Mouse (Mus musculus): ENCODE results near the gene Card9. TPM values are rescaled to one million over a fixed set of nuclear protein-coding genes. Genes with fewer than 3 reads are reported as not detected.

Card9 gene
- polyA plus RNA-seq (2012; fragmentation: generic; extraction: Trizol), result under 1 TPM in 1 of 2 experiments, not detected in 1; 0.06 TPM

DNA sequence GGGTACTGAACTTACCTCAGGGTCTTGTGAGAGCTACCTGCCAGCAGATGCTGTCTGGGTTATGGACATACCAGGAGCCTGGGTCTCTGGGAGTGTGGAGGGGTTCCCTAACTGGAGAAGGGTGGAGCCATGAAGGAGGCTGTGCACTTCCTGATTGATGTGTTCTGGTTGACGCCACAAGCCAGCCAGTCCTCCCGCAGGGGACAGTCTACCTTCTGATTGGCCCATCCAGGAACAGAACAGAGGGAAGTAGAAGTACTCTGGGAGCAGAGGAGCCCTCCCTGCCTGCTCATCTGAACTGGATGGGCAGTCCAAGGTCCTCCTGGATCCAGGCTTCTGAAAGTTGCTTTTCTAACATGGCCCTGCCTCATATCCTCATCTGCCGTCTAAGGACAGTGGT lies at the start of gene Card9:
TSS of gene Card9 (minus strand) at position 147 of the 400 bp plus-strand sequence.

DNA sequence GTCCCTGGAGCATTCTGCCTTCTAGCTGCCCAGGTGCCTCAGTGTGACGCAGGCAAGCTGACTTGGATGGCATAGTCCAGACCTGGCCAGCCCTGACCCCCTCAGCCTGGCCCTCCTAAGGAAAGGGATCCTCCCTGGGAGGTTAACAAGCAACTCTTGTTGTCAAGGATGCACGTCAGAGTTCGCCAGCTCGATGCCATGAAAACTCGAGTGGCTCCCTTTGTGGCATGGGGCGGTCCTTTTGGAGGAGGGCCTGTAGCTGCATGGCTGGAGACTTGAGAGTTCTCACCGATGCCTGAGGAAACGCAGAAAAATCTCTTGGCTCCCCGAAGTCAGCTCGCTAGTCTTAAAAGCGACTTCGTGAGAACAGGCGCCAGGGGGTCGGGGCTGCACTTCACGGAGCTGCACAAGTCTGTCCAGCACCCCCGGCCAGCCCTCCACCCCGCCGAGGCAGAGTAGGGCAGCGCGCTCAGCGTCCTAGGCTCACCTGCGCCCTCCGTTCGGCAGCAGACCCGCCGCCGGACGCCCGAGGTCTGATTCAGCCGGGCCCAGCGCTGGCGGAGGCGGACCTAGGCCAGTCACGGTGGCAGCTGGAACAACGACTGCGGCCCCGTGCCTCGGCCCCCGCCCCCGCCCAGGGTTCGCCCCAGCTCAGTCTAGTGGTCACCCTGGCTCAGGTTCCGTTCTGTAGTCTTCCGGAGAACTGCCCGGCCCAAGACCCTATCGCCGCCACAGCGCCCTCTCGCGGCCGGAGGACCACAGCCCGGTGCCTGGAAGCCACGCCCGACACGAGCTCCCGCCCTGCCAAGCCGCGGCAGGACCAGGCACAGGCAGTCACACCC lies 48.0 kb upstream of the Card9 start, which contains the start of gene Inpp5e:
TSS of gene Inpp5e (minus strand) at position 689 of the 842 bp plus-strand sequence.

DNA sequence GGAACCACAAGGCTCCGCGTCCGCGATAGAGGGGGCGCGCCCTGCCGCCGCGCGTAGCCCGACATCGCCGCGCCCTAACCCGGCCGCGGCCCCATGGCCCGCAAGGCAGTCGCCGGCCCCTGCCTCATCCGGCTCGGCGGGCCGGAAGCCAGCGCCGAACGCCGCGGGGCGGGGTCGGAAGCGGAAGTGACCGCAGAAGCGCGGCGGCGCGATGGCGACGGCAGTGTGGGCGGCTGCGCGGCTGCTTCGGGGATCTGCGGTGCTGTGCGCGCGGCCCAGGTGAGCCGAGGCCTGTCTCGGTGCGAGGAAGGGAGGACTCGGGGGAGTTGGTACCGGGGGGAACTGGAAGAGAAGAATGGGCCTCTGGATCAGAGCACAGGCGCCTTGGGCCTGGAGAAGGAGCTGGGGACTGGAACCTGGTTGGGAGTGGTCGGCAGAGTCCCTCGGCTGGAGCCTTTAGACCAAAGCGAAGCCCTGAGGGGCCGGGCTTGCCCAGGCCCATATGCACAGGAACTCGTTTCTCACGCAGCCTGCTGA lies 28.5 kb upstream of the Card9 start, which contains the start of the genes Entr1 and Pmpca:
TSS of gene Entr1 (minus strand) at position 163 of the 537 bp plus-strand sequence.
TSS of gene Pmpca (plus strand) at position 186 of the 537 bp plus-strand sequence.

DNA sequence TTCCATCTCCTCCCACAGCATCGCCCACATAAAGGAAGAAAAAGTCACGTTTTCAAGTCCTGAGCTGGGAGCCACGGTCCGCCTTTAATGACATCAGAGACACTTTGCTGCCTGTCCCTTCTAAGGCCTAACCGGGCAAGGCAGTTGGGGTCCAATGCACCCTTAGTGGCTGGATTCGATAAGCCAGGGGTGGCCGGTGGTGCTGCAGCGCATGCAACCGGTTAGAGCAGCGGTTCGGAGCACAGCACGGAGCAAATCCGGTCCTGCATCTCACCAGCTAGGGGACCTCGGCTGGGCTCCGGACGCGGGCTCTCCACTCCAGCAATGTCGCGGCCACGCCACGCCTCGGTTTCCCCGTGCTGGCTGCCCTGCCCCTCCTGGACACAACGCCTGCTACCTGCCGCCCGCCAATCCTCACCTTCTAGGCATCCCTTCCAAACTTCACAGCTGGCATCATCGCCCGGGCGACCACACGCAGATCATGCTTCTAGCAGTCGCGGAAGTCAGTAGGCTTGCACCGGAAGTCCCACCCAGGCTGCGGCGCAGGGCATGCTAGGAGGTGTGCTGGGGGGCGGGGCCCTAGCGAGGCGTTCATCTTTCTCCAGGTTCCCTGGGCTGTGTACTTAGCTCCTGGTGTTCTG lies 19.5 kb upstream of the Card9 start, which contains the start of gene Snapc4:
TSS of gene Snapc4 (minus strand) at position 523 of the 641 bp plus-strand sequence.

DNA sequence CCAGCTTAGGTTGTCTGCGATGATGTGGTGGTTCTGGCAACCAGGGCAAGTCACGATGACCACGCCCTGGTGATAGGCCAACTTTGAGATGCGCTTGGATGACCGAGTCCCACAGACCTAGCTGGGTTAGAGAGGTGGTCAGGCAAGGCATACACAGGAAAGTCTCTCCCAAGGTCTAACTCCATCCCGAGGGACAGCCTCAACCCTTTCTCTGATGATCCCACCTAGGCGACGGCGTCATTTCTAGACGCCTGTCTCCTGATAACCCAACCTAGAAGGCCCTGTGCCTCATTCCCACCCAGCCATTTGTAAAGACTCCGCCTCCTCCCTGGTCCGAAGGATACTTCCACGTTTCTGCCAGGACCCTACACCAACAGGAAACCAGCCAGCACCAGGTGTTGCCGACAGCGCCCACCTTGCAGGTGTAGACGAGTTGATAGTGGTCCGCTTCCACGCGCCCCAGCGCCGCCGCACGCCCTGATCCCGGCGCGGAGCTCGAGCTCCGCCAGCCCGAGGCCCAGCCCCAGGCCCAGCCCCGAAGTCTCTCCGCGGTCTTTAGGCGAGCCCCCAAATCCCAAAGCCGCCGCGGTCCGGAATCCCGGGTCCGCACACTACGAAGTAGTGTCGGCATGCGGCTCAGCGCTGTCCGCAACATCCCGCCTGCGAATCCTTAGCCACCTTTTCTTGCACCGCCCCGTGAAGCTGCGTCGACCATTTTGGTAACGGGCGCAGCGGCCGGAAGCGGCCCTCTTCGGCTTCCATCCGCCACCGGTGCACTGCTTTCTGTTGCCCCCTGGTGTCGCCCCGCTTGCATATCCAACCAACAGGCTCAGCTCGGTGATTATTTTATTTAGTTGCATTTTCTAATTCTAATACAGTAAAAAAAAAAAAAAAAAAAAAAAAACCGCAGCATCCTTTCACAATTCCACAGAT lies 9.1 kb downstream of the Card9 start, which contains the start of gene Dnlz:
TSS of gene Dnlz (minus strand) at position 753 of the 933 bp plus-strand sequence.

DNA sequence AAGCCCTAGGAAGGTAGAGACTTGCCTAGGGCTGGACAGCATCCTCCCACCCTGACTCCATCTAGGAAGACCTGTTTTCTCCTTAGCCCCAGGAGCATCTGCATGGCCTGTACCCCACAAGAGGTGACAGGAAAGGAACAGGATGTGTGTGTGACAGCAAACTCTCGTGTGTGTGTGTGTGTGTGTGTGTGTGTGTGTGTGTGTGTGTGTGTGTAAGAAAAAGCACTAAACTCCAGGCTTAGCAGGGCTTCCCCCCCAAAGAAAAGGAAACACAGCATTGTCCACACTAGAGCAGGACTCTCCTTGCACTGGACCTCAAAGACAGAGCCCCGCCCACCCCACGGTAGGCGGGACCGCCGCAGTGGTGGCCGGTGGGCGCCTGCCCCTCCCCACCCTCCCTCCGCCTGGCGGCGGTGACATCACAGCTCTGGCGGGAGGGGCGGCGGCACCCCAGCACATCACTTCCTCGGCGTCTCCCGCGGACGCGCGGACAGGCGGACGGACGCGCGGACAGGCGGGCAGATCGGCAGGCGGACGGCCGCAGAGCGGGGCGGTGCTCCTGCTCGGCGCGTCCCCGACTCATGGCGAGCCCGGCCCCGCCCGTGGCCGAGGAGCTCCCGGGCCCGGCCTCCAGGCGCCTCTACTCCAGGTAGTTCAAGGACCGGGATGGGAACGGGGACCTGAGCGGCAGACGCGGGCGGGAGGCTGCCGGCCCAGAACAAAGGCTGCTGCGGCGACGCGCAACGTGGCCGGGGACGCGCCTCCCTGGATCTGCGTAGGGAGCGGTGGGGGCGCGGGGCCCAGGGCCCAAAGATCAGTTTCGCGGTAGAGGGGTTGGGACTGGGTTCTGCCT lies 45.4 kb downstream of the Card9 start, which contains the start of gene Gpsm1:
TSS of gene Gpsm1 (plus strand) at position 444 of the 853 bp plus-strand sequence.

Other genes starting within 250 kb of the Card9 start
- 10 to 100 TPM in 1 of 2 experiments, 1 to 10 TPM in 1; 7.5 to 29.3 TPM for gene Nacc2, start 237.7 kb downstream of the Card9 start, polyA plus RNA-seq (2012; fragmentation: generic; extraction: Trizol)
- gene Lhx3, start 152.6 kb downstream of the Card9 start, polyA plus RNA-seq (2012; fragmentation: generic; extraction: Trizol), result under 1 TPM in 1 of 2 experiments, not detected in 1; 0.02 TPM
- 1 to 10 TPM; 1.5 to 7.5 TPM for gene Qsox2, start 123.4 kb downstream of the Card9 start, polyA plus RNA-seq (2012; fragmentation: generic; extraction: Trizol)
- gene Ccdc187, start 66.4 kb downstream of the Card9 start, polyA plus RNA-seq (2012; fragmentation: generic; extraction: Trizol), result not detected
- gene Gpsm1, start 45.4 kb downstream of the Card9 start, polyA plus RNA-seq (2012; fragmentation: generic; extraction: Trizol), result 10 to 100 TPM in 1 of 2 experiments, 1 to 10 TPM in 1; 7.1 to 16.1 TPM
- 10 to 100 TPM; 25.1 to 33.2 TPM for gene Dnlz, start 8.8 kb downstream of the Card9 start, polyA plus RNA-seq (2012; fragmentation: generic; extraction: Trizol)
- gene Snapc4, start 19.7 kb upstream of the Card9 start, polyA plus RNA-seq (2012; fragmentation: generic; extraction: Trizol), result 10 to 100 TPM in 1 of 2 experiments, 1 to 10 TPM in 1; 7.2 to 16.2 TPM
- gene Entr1, start 28.4 kb upstream of the Card9 start, polyA plus RNA-seq (2012; fragmentation: generic; extraction: Trizol), result 10 to 100 TPM in 1 of 2 experiments, 1 to 10 TPM in 1; 8.2 to 41.5 TPM
- 10 to 100 TPM; 30.0 to 43.4 TPM for gene Pmpca, start 28.4 kb upstream of the Card9 start, polyA plus RNA-seq (2012; fragmentation: generic; extraction: Trizol)
- 10 to 100 TPM in 1 of 2 experiments, 1 to 10 TPM in 1; 2.1 to 15.1 TPM for gene Inpp5e, start 48.3 kb upstream of the Card9 start, polyA plus RNA-seq (2012; fragmentation: generic; extraction: Trizol)
- 10 to 100 TPM in 1 of 2 experiments, 1 to 10 TPM in 1; 4.5 to 25.2 TPM for gene Sec16a, start 84.3 kb upstream of the Card9 start, polyA plus RNA-seq (2012; fragmentation: generic; extraction: Trizol)
- 10 to 100 TPM in 1 of 2 experiments, under 1 TPM in 1; 0.28 to 11.8 TPM for gene Notch1, start 155.7 kb upstream of the Card9 start, polyA plus RNA-seq (2012; fragmentation: generic; extraction: Trizol)
- 1 to 10 TPM; 6.8 to 8.8 TPM for gene Egfl7, start 219.1 kb upstream of the Card9 start, polyA plus RNA-seq (2012; fragmentation: generic; extraction: Trizol)
- gene Gm20532, start 225.7 kb upstream of the Card9 start, polyA plus RNA-seq (2012; fragmentation: generic; extraction: Trizol), result not detected
- gene Agpat2, start 243.5 kb upstream of the Card9 start, polyA plus RNA-seq (2012; fragmentation: generic; extraction: Trizol), result 10 to 100 TPM; 55.1 to 65.9 TPM

Measured in C3H10T1/2 (cell line).